Mouse (Mus musculus) ZHBTc4 (cell line): ENCODE measurements around the gene Arid1a.

Experiments
- DNase-seq: peaks from one replicate; pipeline ENCODE4 v3.0.0-alpha.2; 2011; ENCODE audit warnings: low read depth, low spot score

Gene Arid1a

DNA sequence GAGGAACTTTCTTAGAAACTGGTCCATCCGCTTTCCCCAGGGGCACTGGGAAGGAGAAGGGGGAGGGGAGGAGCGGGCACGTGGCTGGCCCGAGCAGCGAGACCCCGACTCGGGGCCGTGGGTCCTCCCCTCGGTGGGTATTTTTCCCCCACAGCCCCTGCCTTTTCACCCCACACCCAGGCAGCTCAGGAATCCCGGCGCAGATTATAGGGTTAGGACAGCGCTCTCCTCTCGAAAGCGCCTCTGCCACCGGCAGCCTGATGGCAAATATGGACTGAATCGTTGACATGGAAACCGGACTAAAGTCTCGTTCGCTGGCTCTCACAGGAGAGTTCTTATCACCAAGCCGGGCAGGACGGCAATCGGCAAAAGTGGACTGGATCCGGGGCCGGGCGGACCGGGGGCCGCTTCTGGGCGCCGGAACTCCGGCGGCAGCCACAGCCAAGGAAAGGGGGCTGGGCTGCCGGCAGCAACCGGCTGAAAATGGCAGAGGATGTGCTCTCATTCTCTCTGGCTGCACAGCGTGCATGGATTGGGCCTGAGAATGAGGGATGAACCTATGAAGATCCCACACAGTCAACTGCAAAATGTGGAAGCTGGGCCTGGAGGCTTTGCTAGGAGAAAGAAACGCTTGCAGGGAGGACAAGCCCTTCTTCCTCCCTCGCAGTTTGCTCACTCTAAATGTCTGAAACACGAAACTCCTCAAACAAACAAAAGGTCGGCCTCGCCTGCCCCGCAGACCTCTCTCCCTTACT, at the start of gene Arid1a:
Gene Arid1a (minus strand): TSS at position 256 of the 755 bp plus-strand sequence.
- DNase-seq: peak; percentile 98

DNA sequence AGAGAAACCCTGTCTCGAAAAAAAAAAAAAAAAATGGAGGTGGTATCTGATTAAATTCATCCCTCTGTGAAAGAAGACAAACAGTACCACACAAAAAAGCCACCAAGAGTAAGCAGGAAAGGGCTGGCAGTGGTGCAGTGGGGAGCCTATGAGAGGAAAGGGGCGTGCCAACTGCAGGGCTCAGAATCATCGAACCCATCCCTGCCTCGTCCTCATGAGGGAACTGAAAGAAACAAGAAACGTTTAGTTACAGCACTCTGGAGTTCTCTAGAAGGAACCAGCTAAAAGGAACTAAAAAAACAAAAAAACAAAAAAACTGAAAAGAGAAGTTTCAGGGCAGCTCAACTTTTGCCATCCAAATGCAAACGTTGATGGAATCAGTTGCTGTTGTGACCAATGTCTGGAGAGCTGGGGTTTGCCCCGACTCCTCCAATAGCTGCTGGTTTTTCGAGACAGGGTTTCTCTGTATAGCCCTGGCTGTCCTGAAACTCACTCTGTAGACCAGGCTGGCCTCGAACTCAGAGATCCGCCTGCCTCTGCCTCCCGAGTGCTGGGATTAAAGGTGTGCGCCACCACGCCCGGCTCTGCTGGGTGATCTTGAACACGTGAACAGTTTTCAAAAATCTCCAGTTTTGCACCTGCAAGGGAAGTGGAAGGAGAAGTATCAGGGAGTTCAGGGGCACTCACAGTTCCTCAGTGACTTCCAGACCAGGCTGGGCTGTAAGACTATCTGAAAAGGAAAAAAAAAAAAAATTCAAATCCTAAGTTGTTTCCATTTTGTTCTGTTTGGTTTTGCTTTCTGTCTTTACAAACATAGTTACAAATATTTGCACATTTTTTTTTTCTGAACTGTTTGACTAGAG, 48.1 kb upstream of the Arid1a start:
- DNase-seq: peak; percentile 47

DNA sequence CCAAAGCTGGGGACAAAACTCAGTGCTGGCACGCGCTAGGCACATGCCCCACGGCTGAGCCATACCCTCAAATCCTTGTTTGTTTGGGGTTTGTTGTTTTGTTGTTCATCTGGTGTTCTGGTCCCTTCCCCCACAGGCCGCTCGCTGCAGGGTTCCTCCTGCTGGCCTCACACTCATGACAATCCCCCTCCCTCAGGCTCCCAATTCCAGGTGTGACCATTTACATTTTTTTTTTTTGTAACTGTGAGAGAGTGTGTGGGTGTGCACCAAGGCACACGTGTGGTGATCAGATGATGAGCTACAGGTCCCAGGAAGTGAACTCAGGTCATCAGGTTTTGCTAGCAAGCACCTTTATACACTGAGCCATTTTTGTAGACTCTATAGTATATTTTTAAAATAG, 44.0 kb upstream of the Arid1a start:
- no peak for DNase-seq

DNA sequence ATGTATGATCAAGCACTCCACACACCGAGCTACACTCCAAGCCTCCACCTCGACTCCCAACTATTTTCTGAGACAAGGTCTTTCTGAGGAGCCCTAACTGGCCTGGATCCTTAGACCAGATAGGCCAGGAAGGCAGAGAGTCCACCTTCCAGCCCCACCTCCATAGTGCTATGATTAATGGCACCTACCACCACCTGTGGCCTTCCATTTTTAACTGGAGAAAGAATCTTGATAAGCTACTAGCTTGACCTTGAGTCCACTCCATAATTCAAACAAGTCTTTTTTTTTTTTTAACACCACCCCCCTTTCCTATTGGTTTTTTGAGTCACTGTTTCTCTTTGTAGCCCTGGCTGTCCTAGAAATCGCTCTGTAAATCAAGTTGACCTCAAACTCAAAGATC, 36.7 kb upstream of the Arid1a start:
- DNase-seq: no peak

DNA sequence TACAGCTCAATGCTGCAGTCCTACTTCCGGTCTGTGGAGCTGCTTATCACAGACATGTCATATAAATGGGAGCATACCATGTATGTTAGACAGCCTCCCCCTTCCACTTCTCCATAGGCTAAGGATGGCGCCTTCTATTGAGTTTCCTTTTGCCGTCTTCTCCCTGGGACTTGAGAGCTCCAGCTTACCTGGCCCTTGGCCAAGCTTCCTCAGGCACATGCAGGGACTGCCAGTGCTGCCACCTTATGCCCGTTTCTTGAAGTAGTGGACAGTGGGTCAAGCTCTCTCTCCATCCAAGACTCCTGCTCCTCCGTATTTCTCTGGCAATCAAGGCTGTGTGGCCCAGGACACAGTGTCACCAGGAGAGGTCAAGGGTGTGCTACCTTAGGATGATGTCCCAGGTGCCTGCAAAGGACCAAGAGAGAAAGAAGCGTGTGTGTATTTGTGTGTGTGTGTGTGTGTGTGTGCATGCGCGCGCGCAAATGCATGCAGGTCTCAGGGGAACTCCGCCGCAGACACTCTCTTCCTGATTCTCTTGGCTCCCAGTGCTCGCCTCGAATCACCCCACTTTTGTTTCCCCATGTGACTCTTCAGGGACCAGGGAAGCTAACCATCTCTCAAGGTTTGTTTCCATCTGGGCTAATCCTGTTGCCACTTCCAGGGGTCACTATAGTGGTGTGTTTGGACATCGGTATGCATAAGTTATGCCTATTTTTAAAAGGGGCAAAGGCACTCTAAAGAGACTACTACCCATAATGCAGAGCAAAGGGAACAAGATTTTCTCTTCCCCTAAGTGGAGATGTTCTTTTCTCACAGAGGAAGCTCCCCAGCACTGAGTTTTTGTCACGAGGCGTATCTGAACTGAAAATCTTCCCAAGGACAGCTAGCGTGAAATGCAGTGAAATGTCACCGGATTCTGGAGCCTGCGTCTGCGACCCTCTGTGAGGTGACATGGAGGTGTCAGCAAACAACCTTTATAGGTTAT, 18.3 kb upstream of the Arid1a start:
- no peak for DNase-seq

DNA sequence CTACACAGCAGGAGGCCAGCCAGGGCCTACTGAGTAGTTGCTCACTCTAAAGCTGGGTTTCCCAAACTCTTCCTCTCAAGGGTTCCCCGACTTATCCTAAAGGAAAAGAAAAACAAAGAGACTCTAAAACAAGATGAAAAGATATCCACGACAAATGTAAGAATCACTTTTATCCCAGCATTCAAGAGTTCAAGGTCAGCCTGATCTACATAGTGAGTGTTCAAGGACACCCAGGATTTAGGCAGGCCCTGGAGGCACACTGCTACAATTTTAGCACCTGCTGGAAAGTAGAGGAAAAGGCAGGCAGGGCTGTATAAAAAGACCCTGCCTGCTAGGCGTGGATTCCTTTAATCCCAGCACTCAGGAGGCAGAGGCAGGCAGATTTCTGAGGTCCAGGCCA, 12.6 kb upstream of the Arid1a start:
- DNase-seq: peak; percentile 86

DNA sequence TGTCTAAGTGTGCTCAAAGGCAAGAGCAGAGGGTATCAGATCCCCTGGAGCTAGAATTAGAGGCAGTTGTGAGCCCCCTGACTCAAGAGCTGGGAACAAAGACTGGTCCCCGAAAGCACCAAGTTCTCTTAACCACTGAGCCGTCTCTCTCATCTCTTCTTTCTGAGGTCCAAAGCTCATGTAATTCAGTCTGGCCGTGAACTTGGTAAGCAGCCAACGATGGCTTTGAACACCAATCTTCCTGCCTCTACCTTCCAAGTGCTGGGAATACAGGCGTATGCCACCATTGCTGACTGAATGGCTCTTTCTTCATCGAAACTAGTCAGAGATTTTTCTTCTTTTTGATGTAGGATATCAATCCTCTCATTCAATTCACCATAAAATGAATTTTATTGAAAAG, 6.5 kb upstream of the Arid1a start:
- DNase-seq: no peak

DNA sequence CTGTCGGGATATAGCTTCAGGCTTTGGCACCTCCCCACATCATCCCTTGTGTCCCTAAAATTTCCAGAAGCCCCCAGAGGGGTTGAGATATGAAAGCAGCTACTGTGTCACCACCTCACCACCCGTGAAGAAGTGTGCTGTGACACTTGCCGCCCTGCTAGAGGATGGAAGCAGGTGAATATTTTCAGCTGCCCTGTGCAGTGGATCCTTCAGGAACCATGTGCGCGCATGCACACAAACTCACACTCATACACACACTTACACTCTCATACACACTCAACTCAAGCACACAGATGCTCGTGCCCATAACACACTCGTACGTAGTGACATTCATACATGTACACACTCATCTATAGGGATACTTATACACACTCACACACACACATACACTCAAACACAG, 3.1 kb upstream of the Arid1a start:
- no peak for DNase-seq

DNA sequence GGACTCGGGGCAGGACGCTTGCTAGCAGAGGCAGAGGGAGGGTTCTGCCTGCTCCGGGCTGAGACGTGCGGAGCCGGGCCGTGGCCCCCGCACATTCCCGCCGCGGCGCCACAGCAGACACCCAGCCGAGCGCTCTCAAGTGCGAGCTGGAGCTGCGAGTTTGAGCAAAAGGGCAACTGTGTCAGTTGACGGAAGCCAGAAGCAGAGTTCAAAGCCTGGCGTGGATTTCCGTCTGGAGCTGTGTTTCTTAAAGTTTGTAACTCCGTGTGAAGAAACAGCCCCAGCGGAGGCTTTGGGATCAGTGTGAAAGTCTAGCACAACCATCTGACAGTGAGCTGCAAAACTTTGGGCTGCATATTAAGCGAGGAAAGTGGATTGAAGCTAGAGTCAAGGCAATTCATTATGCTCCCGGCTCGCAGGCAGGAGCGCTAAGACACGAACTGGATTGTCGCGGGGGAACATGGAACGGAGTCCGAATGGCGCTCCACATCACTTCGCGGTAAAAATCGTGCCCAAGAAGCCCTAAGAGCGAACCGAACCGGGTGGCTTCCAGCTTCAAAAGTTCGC, 783 bp upstream of the Arid1a start:
- DNase-seq: peak; percentile 96

DNA sequence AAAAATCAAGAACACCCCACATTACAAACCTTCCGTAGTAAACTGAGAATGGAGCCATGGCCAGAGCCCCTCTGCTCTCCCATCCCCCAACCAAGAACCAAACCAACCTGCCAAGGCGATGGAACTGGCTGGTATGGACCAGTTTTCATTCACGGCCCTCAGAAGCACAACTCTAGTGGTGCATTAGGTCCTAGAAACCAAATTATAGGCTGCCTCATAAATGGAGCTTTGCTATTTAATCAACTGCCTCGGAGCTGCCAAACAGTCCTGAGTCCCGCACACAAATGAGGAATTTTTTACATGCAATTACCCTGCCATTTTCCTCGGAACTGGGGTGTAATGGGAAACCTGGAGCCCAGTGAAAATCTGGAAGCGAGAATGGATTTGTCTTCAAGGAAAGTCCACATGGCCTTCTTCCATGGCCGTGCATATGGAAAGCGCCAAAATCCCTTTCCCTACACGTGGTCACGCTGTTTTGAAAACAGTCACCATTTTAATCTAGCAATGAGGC, 653 bp downstream of the Arid1a start:
- peak; percentile 36 for DNase-seq

DNA sequence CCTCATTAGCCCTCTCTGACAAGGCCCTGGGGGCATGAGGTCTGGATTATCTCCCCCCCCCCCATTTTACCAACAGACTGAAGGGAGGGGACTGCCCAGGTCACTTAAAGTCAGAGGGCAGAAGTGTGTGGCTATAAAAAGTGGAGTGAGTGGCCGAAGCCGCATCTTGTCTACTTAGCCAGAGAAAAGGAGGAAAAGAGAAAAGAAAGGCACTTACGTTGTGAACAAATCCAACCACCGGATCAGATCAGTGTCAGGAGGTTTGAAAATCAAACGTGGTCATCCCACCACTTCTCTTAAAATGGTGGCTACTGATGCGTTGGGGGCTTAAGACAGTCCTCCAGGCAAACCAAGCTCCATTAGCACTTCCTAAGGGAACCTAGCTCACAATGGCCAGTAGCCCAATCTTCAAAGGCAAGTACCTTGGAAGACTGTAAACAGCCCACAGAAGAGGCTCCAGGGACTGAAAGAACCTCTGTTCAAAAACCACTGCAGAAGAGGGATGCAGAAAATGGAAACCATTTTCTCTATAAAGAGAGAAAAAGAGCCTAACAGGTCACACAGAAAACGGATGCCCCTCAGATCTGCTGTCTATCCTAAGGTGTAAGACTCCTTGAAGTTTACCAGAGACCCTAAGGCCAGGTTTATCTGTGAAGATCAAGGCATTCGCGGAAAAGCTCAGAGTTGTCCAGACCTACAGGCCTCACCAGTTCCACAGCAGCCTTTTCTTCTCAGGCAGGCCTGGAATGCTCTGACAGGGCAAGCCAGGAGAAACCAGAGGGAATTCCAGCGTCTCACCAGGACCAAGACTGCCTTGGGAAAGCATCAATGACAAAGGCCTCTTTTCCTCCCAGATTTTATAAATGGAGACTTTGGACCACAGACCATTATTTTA, 1.5 kb downstream of the Arid1a start:
- peak; percentile 27 for DNase-seq

DNA sequence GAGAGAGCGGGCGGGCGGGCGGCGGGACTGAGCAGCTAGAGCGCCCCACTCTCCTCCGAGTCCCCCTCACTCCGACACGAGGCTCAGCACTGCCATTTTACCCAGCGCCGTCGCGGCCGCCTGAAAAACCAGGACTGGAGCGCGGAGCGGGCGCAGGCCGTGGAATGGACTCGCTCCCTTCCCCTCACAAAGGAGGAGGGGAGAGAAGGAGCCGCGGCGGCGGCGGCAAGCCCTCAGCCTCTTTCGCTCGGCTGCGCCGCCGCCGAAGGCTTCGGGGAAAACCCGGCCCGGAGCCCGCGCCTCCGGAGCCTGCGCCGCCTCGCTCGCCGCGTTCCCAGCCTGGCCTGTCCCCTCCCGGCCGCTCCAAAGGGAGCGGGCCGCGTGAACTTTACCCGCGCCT, 2.3 kb downstream of the Arid1a start:
- DNase-seq: peak; percentile 98

DNA sequence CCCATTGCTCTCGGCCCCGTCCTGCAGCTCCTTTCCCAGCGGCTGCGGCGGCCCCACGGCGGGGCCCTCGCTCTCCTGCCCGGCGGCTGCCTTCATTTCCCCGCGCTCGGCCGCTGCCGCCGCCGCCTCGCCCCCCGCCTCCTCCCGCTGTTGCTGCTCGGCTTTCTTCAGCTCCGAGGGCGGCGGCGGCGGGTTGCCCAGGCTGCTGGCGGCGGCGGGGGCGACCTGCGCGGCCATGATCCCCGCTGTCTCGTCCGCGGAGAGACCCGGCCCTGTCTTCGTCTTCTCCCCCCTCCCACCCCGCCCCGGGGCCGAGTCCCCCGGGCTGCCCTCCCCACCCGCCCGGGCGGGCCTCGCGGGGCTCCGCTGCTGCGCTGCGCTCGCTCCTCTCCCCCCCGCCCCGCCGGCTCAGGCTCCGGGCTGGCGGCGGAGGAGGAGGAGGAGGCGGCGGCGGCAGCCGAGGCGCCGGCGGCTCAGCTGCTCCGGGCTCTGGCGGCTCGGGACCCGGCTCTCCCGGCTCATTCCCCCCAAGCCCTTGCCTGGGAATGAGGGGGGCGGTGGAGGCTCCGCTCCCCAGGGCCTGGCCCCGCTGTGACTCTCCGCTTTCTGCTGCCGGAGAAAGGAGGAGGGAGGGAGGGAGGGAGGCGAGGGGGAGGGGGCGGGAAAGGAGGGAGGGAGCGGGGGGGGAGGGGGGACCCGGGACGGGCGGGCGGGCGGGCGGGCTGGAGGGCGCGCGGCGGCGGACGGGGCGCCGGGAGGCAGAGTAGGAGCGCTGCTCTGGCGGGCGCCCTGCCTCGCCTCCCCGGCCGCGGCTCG, 3.0 kb downstream of the Arid1a start:
- DNase-seq: peak; percentile 80

DNA sequence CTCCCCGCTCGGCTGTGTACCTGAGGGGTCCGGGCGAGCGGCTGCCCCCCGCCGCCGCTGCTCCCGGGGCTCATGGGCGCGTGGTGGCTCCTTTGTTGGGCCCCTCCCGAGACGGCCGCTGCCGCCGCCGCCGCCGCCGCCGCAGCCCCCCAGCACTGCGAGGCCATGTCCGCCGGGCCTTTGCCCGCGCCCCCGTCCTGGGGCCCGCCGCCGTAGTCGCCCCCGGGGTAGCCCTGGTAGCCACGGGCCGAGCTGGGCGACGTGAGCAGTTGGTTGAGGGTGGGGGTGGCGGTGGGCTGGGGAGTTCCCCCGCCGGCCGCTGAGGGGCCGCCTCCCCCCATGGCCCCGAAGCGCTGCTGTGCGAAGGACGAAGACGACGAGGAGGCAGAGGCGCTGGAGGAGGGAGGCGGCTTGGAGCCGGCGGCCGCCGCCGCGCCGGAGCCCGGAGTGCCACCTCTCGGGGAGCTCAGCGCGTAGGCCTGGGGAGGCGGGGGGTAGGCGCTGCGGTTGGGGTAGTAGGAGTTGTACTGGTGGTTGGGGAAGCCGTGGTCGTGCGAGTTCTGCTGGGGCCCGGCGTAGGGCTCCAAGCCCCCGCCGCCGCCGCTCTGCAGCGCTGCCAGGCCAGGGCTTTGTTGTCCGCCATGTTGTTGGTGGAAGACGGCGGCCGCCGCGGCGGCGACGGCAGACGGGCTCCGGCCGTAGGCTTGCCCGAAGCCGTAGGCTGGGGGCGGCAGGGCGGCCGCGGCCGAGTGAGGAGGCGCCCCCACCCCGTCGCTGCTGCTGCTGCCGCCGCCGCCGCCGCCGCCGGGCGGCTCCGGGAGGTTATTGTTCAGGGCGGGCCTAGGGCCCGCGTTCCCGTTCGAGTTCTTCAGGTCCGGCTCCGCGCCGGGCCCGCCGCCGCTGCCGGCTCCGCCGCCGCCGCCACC, 3.9 kb downstream of the Arid1a start:
- peak; percentile 54 for DNase-seq

DNA sequence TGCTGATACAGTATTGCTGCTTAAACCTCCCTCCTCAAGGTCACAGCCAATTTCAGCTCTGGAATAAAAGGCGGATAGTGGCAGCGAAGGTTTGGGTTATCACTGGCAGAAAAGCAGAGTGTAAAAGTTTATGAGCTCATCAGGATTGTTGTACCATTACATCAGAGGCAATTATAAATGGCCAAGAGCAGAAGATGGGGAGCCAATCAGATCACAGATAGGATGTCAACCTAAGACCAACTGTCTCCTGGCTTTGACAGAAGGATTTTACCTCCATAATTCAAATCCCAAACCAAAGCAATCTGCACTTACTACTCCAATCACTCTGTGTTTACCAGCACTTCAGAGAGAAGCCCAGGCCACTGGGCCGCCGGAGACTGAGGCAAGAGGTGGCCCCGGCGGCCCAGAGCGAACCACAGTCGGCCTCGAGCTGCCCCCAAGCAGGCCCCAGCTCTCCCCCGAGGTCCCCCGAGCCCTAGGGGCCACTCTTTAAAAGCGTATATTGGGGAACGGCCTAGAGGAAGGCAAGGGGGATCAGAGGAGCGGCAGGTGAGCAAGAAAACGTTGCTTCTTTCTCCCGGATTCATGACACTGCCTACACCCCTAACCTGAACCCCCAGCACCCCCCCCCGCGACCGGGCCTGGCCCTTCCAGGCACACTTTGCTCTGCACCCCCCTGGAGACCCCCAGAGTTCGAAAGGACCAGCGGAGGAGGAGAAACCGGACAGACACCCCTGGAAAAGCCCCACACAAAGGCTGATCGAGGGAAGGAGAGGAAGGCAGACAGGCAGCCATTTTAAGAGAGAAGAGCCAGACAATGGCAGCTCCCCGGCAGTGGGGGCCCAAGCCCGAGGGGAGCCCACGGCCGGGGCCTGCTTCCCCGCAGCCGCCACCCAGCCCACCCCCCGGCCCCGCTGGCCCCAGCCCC, 4.8 kb downstream of the Arid1a start:
- peak; percentile 49 for DNase-seq

DNA sequence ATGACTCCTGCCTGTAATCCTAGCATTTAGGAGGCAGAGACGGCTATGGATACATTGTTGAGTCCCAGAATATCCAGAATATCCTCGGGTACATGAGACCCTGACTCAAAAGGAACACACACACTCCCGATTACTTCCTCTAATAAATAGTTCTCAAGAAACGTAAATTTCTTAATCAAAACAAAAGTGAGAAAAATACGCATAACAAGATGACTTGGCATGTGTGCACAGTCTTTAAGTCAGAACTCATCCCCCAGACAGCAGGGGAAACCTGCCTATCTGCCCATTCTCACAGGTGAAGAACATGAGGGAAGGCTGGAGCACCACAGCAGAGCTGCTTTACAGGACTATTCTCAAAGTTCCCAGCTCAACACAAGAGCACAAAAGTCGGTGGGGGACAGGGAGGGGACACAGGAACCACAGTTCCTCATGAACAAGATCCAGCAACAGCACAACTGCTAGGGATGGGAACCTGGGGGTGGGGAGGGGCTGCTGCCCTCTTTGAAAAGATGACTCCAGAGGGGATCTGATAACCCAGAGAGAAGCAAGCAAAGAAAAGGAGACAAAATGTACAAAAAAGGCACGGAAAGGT, 6.3 kb downstream of the Arid1a start:
- DNase-seq: no peak

DNA sequence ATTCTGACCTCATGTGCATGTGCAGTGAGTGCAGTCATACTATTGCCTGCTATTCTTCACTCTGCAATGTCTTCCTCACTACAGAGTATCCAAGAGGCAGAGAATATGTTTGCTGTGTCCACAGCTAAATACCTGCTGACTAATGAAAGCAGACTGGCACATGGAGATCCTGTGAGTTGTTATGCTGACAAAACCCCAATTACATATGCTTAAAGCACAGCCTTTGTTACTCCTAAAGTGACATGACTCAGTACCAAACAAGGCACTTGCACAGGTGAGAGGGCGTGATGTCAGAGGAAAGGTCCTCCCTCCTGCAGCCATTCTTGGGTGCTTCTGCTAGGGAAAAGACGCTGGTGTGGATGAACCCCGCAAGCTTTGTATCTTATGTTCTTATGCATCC, 21.3 kb downstream of the Arid1a start:
- DNase-seq: no peak
